Mouse (Mus musculus): Measurements from ENCODE around the gene Bmp6. TPM values are rescaled to one million over a fixed set of nuclear protein-coding genes. Genes with fewer than 3 reads are reported as not detected.

The Bmp6 gene
- polyA plus RNA-seq, 1 experiment from 2014 or later: 2.9 TPM

GRCm38 (mm10) chr13:38546754-38547153, 201.8 kb downstream of the Bmp6 start:
- no peak for DNase-seq (ENCODE audit: low spot score)
- no peak overlapping the region for H3K27ac ChIP-seq
- H3K4me1 ChIP-seq (replicated peaks): no peaks in the 10 kb centered on the region
- no peak overlapping the region for H3K4me3 ChIP-seq
- no peaks in the 10 kb centered on the region for H3K36me3 ChIP-seq
- WGBS: 85% methylated on average over 4 of the region's 4 CpGs
- H3K27me3 ChIP-seq (ENCODE audit: insufficient read depth, poor library complexity, severe bottlenecking): no peaks in the 10 kb centered on the region
- no peaks in the 10 kb centered on the region for H3K9me3 ChIP-seq

- no peak for DNase-seq (ENCODE audit: low spot score)
- H3K4me3 ChIP-seq: no peak overlapping the region
- no peaks in the 10 kb centered on the region for H3K27me3 ChIP-seq (ENCODE audit: insufficient read depth, poor library complexity, severe bottlenecking)
- no peaks in the 10 kb centered on the region for H3K36me3 ChIP-seq
- no peaks in the 10 kb centered on the region for H3K9me3 ChIP-seq
- WGBS: 90% methylated on average over 5 of the region's 5 CpGs
- H3K27ac ChIP-seq: no peak overlapping the region
- H3K4me1 ChIP-seq (replicated peaks): no peaks in the 10 kb centered on the region
These were observed 202.8 kb downstream of the Bmp6 start for GRCm38 (mm10) chr13:38547717-38548116.

DNA sequence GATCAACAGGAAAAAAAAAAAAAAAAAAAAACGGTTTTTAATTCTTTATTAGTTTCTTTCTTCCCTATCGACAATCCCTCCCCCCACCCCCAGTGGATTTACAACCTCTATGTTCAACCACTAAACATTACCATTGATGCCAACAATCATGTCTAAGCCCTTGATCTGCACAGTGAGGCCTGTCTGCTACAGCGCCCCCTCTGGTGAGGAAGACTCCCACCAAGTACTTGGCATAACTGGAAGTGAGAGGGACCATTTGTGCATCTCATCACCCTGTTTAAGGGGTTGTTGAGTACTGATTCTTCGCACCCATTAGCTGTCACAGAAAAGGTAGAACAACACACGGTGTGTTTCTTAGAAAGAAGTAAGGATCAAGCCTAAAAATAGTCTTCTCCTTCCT, 203.8 kb downstream of the Bmp6 start:
- no peak overlapping the region for H3K4me3 ChIP-seq
- no peaks in the 10 kb centered on the region for H3K27me3 ChIP-seq (ENCODE audit: insufficient read depth, poor library complexity, severe bottlenecking)
- H3K36me3 ChIP-seq: no peaks in the 10 kb centered on the region
- H3K27ac ChIP-seq: no peak overlapping the region
- DNase-seq (ENCODE audit: low spot score): no peak
- no peaks in the 10 kb centered on the region for H3K9me3 ChIP-seq
- H3K4me1 ChIP-seq (replicated peaks): no peaks in the 10 kb centered on the region
- WGBS: 84% methylated on average over 5 of the region's 5 CpGs

Other genes with a start within 250 kb of the Bmp6 start
- gene Dsp, start 193.8 kb upstream of the Bmp6 start, polyA plus RNA-seq (2016; fragmentation: Nextera tagmentation; extraction: Ambion mirVana): 0.98 and 1.3 TPM in 2 replicates
- 25.2 and 34.3 TPM in 2 replicates for gene Snrnp48, start 140.2 kb upstream of the Bmp6 start, polyA plus RNA-seq (2016; fragmentation: Nextera tagmentation; extraction: Ambion mirVana)
- gene Txndc5, start 183.7 kb downstream of the Bmp6 start, polyA plus RNA-seq (2016; fragmentation: Nextera tagmentation; extraction: Ambion mirVana): 141 and 159 TPM in 2 replicates

All from hindbrain, embryonic 10.5 days (tissue).